Mouse (Mus musculus) midbrain, embryonic 13.5 days (tissue): ENCODE results near the gene Adat3. TPM values are rescaled to one million over a fixed set of nuclear protein-coding genes. Genes with fewer than 3 reads are reported as not detected.

Source experiments
- ATAC-seq: fragments of 200-750 bp; cut with Nextera tagmentation; 2 replicates; pipeline ENCODE4 v1.8.0; 2017; ENCODE audit warnings: mild to moderate bottlenecking, moderate TSS enrichment, moderate library complexity
- H3K27ac ChIP-seq: fragments of 300-500 bp; sonication (generic); 2 replicates; pipeline ENCODE4 v1.5.1; 2015; ENCODE audit warnings: inconsistent platforms, mild to moderate bottlenecking, moderate library complexity
- H3K27me3 ChIP-seq: fragments of 300-500 bp; sonication (generic); 2 replicates; pipeline ENCODE4 v1.6.1; 2015; ENCODE audit warnings: mild to moderate bottlenecking, inconsistent platforms
- H3K36me3 ChIP-seq: fragments of 300-500 bp; sonication (generic); 2 replicates; pipeline ENCODE4 v1.6.1; 2015; ENCODE audit warnings: mild to moderate bottlenecking, inconsistent platforms
- H3K4me1 ChIP-seq: fragments of 300-500 bp; sonication (generic); replicated peaks from 2 replicates; pipeline ENCODE4 v1.6.1; 2015; ENCODE audit warnings: inconsistent platforms
- H3K4me2 ChIP-seq: fragments of 300-500 bp; sonication (generic); replicated peaks from 2 replicates; pipeline ENCODE4 v1.6.1; 2015; ENCODE audit warnings: moderate library complexity, mild to moderate bottlenecking, inconsistent platforms
- H3K4me3 ChIP-seq: fragments of 300-500 bp; sonication (generic); replicated peaks from 2 replicates; pipeline ENCODE4 v1.5.1; 2015; ENCODE audit warnings: mild to moderate bottlenecking, inconsistent platforms
- H3K9ac ChIP-seq: fragments of 300-500 bp; sonication (generic); replicated peaks from 2 replicates; pipeline ENCODE4 v1.6.1; 2015; ENCODE audit warnings: mild to moderate bottlenecking, inconsistent platforms
- H3K9me3 ChIP-seq: fragments of 300-500 bp; sonication (generic); 2 replicates; pipeline ENCODE4 v1.6.1; 2016; ENCODE audit warnings: mild to moderate bottlenecking, inconsistent platforms
- WGBS: fragments of 180-500 bp; shearing (Covaris S2); methylation state at CpG from one replicate; pipeline ENCODE4 v1.1.7; 2015; 5-methylcytosine and 5-hydroxymethylcytosine counted together
- polyA plus RNA-seq: library from polyadenylated mRNA; unstranded; fragments of >200 nt; fragmentation: Nextera tagmentation; extraction: Ambion mirVana; gene quantifications from 2 replicates; pipeline ENCODE4 v1.2.1, GENCODE M21; 2015

The Adat3 gene
- polyA plus RNA-seq, 1 experiment from 2014 or later, result 6.1 TPM

DNA sequence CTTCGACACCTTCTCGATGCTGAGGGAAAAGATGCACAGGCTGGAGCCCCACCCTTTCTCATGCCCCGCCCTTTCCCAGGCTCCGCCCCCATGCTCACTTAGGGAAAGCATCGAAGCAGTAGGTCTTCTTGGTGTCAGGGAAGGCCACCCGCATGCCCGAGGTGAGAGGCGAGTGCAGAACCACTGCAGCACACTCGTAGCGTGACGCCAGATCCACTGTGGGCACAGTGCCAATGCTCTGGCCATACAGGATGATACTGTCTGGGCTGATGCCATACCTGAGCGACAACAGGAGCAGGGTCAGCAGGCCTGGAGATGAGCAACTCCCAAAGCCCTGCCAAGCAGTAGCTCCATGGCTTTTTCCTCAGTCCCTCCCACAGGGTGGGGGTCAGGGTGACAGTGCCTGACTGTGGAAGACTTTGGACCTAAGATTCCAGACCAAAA, 18.6 kb upstream of the Adat3 start:
- peaks cover 38% of the 10 kb centered on the region for H3K36me3 ChIP-seq
- no peak overlapping the region for H3K4me2 ChIP-seq
- H3K27ac ChIP-seq, result no peak overlapping the region
- 72% methylated on average over 12 of the region's 12 CpGs for WGBS
- no peak for ATAC-seq
- peaks cover 30% of the 10 kb centered on the region for H3K4me1 ChIP-seq
- no peaks in the 10 kb centered on the region for H3K27me3 ChIP-seq
- no peak overlapping the region for H3K4me3 ChIP-seq
- no peaks in the 10 kb centered on the region for H3K9me3 ChIP-seq
- no peak overlapping the region for H3K9ac ChIP-seq

DNA sequence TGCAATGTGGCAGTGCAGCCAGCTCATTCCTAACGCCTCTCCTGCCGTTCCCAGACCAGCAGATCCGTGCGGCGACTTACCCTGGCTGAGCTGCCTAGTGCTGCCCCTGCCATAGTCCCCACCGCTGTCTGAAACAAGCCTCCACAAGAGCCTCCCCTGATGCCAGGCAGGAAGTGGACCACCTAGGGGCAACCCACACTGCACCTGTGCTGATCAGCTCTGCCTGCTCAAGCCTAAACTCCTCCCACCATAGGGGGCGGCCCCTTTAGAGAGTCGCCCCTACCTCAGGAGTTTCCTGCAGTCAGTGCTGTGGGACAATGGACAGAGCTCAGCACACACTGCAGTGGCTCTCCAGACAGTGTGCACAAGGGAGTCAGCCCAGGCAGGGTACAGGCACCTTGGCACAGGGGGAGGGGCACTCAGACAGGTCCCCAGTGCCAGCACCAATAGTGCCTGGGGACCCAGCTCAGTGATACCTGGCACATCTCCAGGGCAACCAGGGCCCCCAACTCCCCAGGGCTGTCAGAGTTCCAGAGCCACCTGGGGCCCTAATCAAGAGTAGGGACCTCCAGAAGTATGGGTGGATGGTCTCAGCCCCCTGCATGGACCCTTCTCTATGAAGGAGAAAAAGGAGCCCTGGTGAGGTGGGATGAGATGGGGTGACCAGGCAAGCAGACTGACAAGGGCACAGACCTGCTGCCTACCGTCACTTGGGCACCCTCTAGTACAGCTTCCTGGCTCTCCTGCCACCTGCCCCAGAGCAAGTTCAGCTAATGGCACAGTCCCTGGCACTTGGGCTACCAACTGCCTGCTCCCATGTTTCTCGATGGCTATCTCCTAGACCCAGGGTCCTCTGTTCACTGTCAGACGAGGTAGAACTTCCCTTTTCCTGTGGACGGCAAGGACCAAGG, 17.8 kb upstream of the Adat3 start:
- 70% methylated on average over 12 of the region's 12 CpGs for WGBS
- Histone ChIP-seq H3K36me3 (peaks cover 38% of the 10 kb centered on the region), H3K27ac (no peak overlapping the region), H3K4me3 (no peak overlapping the region), H3K9me3 (no peaks in the 10 kb centered on the region), H3K4me1 (peaks cover 35% of the 10 kb centered on the region), H3K4me2 (no peak overlapping the region), H3K9ac (0 out of 2 replicates have a peak overlapping the region, but pooled peaks have one; percentile 16), H3K27me3 (no peaks in the 10 kb centered on the region)
- ATAC-seq, result no peak; the same call in 1 of the 2 replicates

DNA sequence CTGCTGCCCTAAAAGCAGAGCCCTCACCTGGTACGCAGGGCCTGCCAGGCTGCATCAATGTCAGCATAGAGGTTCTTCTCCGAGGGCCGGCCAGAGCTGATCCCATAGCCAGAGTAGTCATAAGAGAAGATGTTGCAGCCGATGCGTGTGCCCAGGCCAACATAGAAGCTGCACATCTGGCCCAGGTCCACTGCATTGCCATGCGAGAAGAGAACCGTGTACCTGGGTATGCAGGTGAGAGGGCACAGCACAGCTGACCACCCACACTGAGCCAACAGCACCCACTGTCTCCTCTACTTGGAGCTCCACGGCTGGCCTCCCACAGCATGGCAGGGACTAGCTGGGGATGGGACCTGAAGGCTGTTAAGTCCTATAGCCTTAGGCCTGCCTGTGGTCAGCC, 17.1 kb upstream of the Adat3 start:
- Histone ChIP-seq H3K9ac (peak overlapping the region; percentile 16; the same call in 1 of the 2 replicates), H3K4me2 (no peak overlapping the region)
- 97% methylated on average over 8 of the region's 8 CpGs for WGBS

DNA sequence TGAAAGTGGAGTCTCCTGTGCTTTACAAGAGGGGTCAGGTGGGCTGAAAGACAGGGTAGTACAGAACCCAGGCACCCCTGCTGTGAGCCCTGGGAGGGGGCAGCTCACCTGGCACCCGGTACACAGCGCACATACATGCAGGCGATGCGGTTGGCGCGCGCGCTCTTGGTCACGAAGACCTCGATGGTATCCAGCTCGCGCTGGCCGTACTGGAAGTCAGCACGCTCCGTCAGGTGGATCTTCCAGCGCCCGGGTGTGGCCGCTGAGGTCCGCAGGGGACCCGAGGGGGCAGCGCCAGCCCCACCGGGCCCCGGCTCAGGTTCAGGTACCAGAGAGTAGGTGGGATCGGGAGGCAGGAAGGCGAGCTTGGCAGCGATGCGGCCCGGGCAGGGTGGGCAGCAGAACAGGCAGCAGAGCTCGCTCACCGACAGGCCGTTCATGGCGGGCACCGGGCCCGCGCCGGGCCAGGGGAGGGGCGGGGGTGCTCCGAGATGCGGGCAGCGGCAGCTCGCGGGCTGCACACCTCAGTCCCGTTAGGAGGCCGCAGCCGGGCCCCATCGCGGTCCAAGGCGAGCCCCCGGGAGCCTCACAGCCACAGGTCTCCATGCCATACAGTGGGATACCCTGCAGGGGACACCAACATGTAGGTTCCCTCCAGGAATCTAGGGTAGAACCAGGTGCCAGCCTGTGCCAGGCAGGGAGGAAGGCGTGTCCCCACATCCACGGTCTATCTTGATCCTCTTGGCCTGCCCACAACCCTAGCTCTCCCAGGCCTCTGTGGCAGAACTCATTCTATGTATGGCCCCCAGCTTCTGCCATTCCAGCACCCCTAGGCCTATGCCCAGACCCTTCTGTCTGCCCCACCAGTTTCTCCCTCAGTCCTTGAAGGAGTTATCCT, 16.0 kb upstream of the Adat3 start:
- peak overlapping the region; percentile 14; the same call in 1 of the 2 replicates for H3K27ac ChIP-seq
- no peaks in the 10 kb centered on the region for H3K27me3 ChIP-seq
- no peak overlapping the region for H3K4me2 ChIP-seq
- H3K9ac ChIP-seq, result peak overlapping the region; percentile 10; the same call in 1 of the 2 replicates
- peaks cover 37% of the 10 kb centered on the region for H3K4me1 ChIP-seq
- no peak for ATAC-seq
- H3K9me3 ChIP-seq, result no peaks in the 10 kb centered on the region
- no peak overlapping the region for H3K4me3 ChIP-seq
- 96% methylated on average over 40 of the region's 51 CpGs for WGBS
- H3K36me3 ChIP-seq, result peaks cover 38% of the 10 kb centered on the region

More for the DNA sequence above, 17.1 kb upstream of the Adat3 start:
- no peak for ATAC-seq
- Histone ChIP-seq H3K9me3 (no peaks in the 10 kb centered on the region), H3K27ac (no peak overlapping the region), H3K36me3 (peaks cover 38% of the 10 kb centered on the region), H3K27me3 (no peaks in the 10 kb centered on the region), H3K4me3 (no peak overlapping the region), H3K4me1 (peaks cover 36% of the 10 kb centered on the region)

DNA sequence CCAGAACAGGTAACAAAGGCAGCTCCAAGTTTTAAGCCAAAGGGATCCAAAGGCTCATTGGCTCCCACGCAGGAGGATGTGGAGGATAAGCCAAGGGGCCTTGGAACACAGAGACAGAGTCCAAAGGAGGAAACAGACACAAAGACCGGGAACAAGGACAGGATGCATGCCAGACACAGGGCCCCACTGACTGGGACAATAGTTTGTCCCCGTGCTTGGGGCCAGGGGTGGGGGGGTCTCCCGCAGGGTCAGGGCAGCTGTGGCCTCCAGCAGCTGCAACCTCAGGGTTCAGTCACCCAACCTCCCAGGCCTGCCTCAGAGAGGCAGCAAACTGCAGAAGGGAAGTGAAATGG, 15.4 kb upstream of the Adat3 start:
- Histone ChIP-seq H3K4me1 (peaks cover 37% of the 10 kb centered on the region), H3K9ac (no peak overlapping the region), H3K4me2 (no peak overlapping the region), H3K9me3 (no peaks in the 10 kb centered on the region), H3K4me3 (no peak overlapping the region), H3K27ac (no peak overlapping the region), H3K27me3 (no peaks in the 10 kb centered on the region), H3K36me3 (peaks cover 38% of the 10 kb centered on the region)
- 44% methylated on average over 4 of the region's 4 CpGs for WGBS
- ATAC-seq, result no peak

DNA sequence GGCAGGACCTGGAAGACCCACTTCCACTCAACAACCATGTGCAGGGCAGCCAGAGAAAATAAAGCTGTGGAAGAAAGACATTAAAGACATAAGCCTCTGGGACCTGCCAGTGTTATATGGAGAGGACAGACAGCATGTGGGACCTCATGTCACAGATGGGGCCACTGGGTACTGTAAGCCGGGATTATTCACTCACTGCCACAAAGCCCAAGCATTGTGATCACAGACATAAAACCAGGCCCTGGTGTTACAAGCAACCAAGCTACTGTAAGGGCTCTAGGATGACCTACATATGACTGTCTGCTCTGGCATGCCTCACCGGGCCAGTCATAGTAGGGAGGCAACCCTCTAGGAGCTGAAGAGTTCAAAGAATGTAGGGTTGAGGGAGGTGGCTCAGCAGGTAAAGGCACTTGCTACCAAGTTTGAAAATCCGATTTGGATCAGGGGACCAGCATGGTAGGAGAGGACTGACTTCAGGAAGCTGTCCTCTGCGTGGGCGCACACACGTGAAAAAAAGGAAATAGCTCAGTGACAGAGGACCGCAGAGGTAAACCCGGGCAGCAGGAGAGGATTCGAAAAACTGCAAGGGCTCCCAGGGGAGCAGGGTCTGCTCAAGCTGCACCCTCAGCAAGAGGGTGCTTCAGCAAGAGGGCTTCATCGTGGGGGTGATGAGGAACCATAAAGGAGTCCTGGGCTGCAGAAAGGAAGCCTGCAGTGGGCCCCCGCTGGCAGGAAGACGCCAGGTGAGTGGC, 13.4 kb upstream of the Adat3 start:
- Histone ChIP-seq H3K4me1 (peaks cover 37% of the 10 kb centered on the region), H3K9me3 (no peaks in the 10 kb centered on the region), H3K36me3 (peaks cover 23% of the 10 kb centered on the region), H3K4me3 (peak overlapping the region; percentile 91), H3K9ac (peak overlapping the region; percentile 98), H3K4me2 (peak overlapping the region; percentile 100), H3K27ac (peak overlapping the region; percentile 65; the same call in 1 of the 2 replicates), H3K27me3 (no peaks in the 10 kb centered on the region)
- 21% methylated on average over 12 of the region's 12 CpGs for WGBS
- no peak for ATAC-seq

DNA sequence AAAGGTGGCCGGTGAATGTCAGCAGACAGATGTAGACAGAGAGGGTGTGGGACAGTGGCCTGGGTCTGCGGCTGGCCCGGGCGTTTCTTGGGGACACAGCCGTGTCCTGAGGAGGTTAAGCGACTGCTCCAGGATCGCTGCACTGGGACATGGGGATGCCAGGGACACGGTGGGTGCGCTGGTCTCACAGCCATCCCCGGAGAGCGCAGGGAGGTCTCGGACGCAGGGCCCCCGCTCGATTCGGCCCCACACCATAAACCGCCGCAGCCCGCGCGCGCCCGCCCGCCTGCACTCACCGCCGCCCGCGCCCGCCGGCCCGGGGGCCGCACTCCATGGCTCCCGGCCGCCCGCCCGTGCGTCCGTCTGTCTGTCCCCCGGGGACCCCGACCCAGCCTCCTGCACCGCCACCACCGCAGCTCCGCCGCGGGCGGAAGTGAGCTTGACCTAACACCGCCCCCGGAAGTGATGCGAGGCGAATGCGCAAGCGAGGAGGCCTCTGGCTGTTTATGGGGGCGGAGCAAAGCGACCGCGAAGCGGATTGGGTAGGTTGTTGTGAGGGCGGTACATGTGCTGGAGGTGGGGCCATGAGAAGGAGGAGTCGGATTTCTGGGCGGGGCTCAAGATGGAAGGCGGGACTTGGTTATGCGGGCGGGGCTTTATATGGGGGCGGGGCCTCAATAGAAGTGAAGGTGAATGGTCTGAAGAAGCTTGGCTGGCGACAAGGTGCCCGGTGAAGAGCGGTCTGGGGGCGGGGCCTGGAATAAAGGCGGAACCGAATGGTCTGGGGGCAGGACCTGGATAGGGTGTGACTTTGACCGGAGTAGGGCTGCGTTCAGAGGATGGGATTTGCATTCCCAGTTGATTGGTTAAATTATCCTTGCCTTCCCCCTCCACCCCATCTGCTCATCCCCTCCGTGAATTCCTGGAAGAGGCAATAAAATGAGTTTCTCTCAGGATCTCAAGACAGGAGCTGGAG, 12.5 kb upstream of the Adat3 start, which contains the start of gene Abhd17a:
TSS of gene Abhd17a (minus strand) at position 463 of the 976 bp plus-strand sequence.
- Histone ChIP-seq H3K4me2 (peak within 1 kb of the TSS; percentile 100), H3K4me3 (peak within 1 kb of the TSS; percentile 91), H3K27me3 (no peaks in the 10 kb centered on the region), H3K27ac (peak within 1 kb of the TSS; percentile 65; the same call in 1 of the 2 replicates), H3K9me3 (no peaks in the 10 kb centered on the region), H3K9ac (peak within 1 kb of the TSS; percentile 98), H3K4me1 (peaks cover 35% of the 10 kb centered on the region), H3K36me3 (peaks cover 16% of the 10 kb centered on the region)
- ATAC-seq, result peak; percentile 96
- WGBS, result under 1% methylated on average over 70 of the region's 73 CpGs

DNA sequence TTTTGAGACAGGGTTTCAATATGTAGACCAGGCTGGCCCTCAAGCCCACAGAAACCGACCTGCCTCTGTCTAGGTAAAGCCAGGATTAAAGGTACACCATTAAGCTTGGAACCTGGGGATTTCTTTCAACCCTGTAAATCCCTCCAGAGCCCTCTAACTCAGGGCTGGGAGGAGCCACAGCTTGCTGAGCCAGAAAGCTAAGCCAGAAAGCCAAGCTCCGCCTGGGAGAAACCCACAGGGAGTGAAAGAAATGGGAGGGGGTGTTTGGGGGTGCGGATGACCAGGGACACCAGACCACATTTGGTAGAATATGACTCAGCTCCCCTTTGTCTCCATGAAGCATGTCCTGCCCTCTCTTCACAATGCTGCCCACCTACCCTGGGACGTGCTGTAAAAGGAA, 6.4 kb upstream of the Adat3 start:
- ATAC-seq, result no peak
- H3K9me3 ChIP-seq, result no peaks in the 10 kb centered on the region
- no peaks in the 10 kb centered on the region for H3K36me3 ChIP-seq
- no peak overlapping the region for H3K4me3 ChIP-seq
- 47% methylated on average over 4 of the region's 4 CpGs for WGBS
- H3K9ac ChIP-seq, result no peak overlapping the region
- H3K27ac ChIP-seq, result no peak overlapping the region
- H3K27me3 ChIP-seq, result peaks cover 11% of the 10 kb centered on the region; the same call in 1 of the 2 replicates
- no peak overlapping the region for H3K4me2 ChIP-seq
- H3K4me1 ChIP-seq, result no peaks in the 10 kb centered on the region

DNA sequence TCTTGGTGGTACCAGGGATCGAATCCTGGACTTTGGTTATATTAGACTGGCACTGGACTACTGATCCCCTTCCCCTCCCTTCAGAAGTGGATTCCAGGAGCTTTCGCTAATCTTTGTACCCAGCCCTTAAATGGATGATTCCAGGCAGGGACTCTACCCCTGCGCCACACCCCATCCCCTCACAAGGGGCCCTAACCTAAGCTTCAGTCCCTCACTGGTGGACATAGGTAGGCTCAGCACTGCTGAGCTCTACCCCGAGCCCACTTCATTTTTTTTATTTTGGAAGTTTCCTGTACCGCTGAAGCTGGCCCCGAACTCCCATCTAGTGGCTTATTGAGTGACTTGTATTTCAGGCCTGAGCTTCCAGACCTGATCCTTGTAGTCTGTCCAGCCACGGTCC, 684 bp downstream of the Adat3 start:
- ATAC-seq, result peak; percentile 58
- H3K9ac ChIP-seq, result peak overlapping the region; percentile 78
- peak overlapping the region; percentile 90 for H3K27ac ChIP-seq
- H3K4me1 ChIP-seq, result peaks cover 20% of the 10 kb centered on the region
- peak overlapping the region; percentile 96 for H3K4me2 ChIP-seq
- H3K36me3 ChIP-seq, result peaks cover 24% of the 10 kb centered on the region
- WGBS, result 43% methylated on average over 7 of the region's 7 CpGs
- no peaks in the 10 kb centered on the region for H3K9me3 ChIP-seq
- H3K4me3 ChIP-seq, result peak overlapping the region; percentile 69
- no peaks in the 10 kb centered on the region for H3K27me3 ChIP-seq

DNA sequence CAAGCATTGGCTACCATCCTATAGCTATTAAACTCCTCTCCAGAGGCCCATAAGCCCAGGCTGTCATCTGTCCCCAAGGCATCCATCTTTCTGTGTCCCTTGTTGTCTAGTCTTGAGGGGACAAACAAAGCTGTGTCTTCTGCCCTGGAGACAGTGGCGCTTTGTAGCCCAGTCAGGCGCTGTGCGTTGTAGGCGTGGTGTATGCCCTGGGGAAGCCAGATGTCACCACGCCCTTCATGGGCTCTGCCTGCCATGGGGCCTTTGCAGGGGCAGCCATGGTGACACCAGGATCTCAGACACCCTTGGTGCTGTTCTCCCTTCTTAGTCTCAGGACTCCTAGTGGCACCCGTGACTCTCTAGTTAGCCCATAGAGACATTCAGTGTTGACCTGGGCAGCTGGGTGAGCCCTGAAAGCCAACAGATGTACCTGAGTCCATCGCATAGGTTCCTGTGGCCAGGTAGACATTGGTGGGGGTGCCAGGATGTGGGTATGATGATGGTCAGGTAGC, 1.4 kb downstream of the Adat3 start:
- Histone ChIP-seq H3K27ac (peak overlapping the region; percentile 90; the same call in 1 of the 2 replicates), H3K27me3 (no peaks in the 10 kb centered on the region), H3K4me3 (peak overlapping the region; percentile 69), H3K36me3 (peaks cover 31% of the 10 kb centered on the region), H3K4me1 (peaks cover 20% of the 10 kb centered on the region), H3K9me3 (no peaks in the 10 kb centered on the region), H3K4me2 (peak overlapping the region; percentile 96), H3K9ac (peak overlapping the region; percentile 78)
- ATAC-seq, result no peak
- WGBS, result 93% methylated on average over 7 of the region's 7 CpGs
